Mouse (Mus musculus) bone marrow, adult 2 months (tissue): ENCODE measurements around the gene Retreg3.

Source experiments
- CTCF ChIP-seq: fragments of 200-500 bp; IDR thresholded peaks from 2 replicates; pipeline ENCODE4 v1.5.1; 2011; ENCODE audit warnings: low read length, control low read depth; ENCODE audit not compliant: control insufficient read depth, insufficient read depth
- POLR2A ChIP-seq: fragments of 200-500 bp; IDR thresholded peaks from 2 replicates; pipeline ENCODE4 v1.6.1; 2011; ENCODE audit warnings: low read depth, mild to moderate bottlenecking, control low read depth, low read length, borderline replicate concordance; ENCODE audit not compliant: control insufficient read depth

GRCm38 (mm10) chr11:101133037-101133436 lies 13.3 kb upstream of the Retreg3 start:
- TF ChIP-seq CTCF, result no peak
- TF ChIP-seq POLR2A, result no peak
